Mouse (Mus musculus): ENCODE data around the gene Tceanc2.

- TF ChIP-seq CTCF (IDR thresholded peaks at IDR 0.05; ENCODE audit: low read depth, low read length): no peak
- TF ChIP-seq POLR2A (IDR thresholded peaks at IDR 0.05; ENCODE audit: insufficient read depth, low read length): no peak
- TF ChIP-seq EP300 (IDR thresholded peaks at IDR 0.05; ENCODE audit: insufficient read depth, low read depth, low read length): no peak
Observed at GRCm38 (mm10) chr4:107163341-107163740, 15.6 kb downstream of the Tceanc2 start.

All from ES-Bruce4 (cell line).